Mouse (Mus musculus) cerebellum, adult 18-20 months (tissue): ENCODE results near the gene Nat10.

Experiments used
- DNase-seq, 2 experiments: peaks; one replicate each; pipeline ENCODE4 v3.0.0; 2021

The Nat10 gene

GRCm38 (mm10) chr2:103687888-103688287, 73.2 kb downstream of the Nat10 start:
- no peak for DNase-seq

GRCm38 (mm10) chr2:103687143-103687542, 73.9 kb downstream of the Nat10 start:
- no peak for DNase-seq

DNA sequence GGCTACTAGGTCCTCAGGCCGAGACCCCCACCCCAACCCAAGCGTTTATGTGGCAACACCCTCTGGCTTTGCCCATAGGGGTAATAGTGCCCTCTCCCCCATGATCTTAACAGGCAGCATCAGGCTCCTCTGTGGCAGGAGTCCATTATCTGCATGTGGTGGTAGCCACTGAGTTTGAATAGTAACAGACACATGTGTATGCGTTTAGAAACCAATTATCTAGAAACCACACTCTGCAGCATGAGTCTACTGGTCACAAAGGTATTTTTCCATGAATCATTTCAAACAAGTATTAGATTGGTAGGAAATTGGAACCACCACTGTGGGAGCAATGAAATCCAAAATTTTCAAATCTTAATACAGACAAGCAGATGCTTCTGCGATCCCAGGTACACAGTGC, 75.5 kb downstream of the Nat10 start:
- DNase-seq = no peak

- DNase-seq = no peak
These were observed 76.0 kb downstream of the Nat10 start for GRCm38 (mm10) chr2:103684926-103685577.

GRCm38 (mm10) chr2:103684431-103684830, 76.6 kb downstream of the Nat10 start:
- no peak for DNase-seq

DNA sequence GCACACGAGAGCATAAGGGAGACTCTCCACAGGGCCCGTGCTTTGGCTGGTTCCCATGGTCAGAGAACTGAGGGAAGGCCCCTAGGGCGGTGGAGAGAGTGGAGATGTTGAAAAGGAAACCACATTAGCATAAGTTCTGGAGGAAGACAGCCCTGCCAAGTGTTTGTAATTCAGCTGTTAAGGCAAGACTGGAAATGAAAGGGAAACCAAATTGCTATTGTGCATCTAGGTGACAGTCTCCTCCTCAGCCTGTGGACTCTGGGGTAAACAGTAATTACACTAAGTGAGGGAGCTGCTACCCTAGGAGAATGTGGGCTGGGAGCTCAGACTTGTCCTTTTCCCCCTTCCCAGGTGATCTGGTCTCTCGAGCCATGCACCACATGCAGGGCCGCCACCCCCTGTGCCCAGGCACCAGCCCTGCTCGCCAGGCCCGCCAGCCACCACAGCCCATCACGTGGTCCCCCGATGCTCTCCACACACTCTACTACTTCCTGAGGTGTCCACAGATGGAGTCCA, 78.1 kb downstream of the Nat10 start:
- DNase-seq = no peak

GRCm38 (mm10) chr2:103682261-103682722, 78.8 kb downstream of the Nat10 start:
- DNase-seq = no peak

DNA sequence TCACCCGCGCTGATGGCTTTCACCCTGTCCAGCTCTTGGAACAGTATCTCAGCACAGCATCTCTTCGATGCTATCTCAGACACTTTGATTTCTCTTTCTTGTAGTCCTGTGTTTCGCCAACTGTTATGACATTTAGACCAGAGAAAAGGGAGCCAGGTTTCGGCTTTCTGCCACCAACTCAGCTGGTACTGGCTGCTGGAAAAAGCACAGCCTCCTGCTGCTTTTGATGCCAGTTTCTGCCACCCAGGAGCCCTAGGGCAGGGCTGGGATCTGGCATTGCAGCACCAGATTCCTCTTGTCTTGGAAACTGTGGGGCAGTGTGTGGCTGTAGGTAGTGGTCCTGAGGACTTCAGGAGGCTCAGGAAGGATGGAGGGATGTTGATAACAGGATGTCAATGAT, 79.9 kb downstream of the Nat10 start:
- DNase-seq = no peak

DNA sequence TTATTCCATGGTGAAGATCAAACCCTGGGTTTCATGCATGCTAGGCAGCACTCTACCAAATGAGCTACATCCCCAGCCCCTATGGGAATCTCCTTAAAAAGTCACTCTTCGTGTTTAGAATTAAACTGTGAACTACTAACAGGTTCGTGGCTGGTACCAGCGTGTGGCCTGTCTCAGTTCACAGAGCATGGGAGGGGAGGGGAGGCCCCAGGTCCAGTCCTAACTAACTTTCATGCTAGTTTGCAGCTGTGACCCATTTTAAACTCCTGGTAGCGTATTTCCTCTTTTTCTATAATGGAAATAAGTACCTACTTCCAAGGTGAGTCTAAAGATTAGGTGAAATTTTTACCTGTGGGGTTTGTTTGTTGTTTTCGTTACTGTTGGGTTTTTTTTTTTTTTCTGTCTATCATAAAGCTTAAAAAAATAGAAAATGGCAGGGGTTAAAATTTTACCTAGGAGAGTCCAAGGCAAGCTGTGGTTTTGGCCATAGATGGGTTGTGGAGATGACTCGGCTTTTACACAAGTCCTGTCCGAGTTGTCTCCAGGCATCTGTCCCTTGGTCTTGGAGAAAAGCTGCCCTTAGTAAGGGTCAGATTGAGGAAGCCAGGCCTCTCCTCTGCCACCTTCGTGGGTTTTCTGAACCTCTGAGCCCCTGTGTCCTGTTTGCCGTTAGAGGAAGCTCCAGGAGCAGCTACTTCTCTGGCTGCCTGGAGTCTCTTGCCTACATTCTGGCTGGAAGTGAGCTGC, 80.5 kb downstream of the Nat10 start:
- no peak for DNase-seq

DNA sequence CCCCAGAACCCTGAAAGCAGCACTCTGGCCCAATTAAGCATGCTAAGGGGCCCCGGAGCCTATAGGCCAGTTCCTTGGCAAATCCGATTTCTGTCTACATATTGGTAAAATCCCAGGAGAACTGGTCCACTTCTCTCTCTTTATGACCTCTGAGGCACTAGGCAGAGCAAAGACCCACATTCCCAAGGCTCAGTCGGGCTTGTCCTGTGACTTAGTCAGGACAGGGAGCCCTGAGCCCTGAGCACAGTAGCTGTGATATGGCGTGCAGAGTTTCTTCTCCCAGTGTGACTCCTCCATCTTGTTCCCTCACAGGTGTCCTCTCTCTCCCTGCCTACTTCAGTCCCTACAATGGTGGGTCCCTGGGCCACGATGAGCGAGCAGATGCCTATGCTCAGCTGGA, 82.6 kb downstream of the Nat10 start:
- DNase-seq = no peak

DNA sequence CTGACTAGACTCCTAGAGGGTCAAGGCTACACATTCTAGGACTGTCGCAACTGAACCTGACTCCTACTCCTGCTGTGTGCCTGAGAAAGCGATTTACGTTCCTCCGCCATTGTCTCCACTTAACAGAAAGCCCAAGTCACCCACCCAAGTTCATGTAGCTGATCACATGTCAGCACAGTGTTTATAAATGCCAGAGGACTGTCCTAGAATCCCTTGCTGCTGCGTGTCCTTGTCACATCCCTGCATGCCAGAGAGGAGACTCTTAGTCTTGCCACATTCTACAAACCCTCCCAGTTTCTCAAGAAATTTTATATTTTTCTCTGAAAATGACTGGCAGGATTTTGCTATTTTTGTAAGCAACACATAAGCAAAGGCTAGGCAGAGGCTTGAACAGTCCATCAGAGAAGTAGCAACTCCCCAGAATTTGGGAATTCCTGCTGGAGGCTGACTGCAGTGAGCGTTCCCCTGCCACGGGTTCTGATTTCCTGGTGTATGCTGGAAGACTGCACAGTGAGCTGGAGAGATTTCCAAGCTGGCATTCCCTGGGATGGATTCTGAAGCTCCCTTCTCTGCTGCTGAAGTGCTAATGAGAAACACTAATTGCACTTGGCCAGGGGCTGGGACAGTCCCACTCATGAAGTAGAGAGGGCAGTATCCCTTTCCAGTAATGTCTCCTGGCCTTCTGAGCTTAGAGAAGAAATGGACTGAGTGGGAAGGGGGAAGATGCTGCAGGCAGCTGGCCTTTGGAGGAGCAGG, 83.3 kb downstream of the Nat10 start:
- DNase-seq = no peak

DNA sequence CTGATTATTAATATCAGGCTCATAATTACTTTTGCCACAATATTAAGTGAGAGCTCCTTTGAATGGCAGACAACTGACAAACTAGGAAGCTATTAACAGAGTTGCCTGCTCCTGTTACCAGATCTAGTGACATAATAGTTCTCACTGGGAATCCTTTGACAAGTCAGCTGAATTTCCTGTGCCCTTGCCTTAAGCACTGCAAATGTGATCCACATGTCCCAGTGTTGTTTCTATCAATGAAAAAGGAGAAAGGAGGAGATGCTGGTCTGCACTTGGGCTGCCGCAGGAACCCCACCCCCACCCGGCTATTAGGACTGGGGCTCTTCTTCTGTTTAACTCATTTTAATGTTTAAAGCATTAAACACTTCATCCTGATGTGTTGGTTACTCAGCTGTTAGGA, 84.3 kb downstream of the Nat10 start:
- no peak for DNase-seq

DNA sequence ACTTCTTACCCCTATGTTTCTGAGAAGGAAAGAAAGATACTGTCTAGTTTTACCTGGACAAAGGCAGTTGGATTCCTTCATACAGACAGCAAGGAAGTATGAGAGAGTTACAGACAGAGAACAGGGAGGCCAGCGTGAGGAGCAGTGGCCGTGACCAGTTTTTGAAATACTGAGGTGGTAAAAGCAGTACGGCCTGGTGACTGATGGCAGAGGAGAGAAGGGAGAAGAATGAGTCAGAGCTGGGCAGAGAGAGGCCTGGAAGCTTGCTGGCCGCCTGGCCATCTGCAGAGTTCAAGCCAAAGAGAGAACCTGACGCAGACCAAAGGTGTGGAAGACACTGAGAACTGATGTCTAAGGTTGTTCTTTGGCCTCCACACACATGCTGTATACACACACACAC, 85.7 kb downstream of the Nat10 start:
- no peak for DNase-seq

GRCm38 (mm10) chr2:103673609-103674008, 87.5 kb downstream of the Nat10 start:
- DNase-seq = no peak

DNA sequence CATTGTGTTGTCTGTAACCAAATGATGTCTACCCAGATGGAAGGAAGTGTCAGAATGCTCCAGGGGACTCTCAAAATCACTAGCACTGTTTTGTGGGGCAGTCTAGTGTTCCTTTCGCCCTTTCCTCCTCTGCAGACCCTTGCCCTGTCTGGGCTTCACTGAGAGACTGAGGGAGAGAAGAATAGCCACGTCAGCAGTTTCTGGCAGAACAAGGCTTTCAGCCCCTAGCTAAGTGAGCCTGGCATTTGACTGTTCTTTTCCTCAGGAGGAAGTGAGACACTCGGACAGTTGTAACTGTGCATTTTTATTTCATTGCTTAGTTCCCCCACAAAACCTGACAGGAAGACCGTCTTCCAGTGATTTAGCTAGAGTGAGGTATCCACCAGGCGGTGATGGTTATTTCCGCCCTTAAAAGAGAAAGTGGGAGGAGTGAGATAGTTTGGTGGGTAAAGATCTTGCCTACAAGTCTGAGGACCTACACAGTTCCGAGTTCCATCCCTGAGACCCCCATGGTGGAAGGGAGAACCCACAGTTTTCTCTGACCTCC, 88.4 kb downstream of the Nat10 start:
- DNase-seq = no peak
